Mouse (Mus musculus): ENCODE data around the gene Ptpn14.

- TF ChIP-seq EP300 (IDR thresholded peaks at IDR 0.05; ENCODE audit: low read depth) (no peak), CTCF (IDR thresholded peaks at IDR 0.05; ENCODE audit: low read depth) (no peak)
Measured at GRCm38 (mm10) chr1:189731697-189732096, 3.6 kb downstream of the Ptpn14 start.
